Mouse (Mus musculus) gastrocnemius, adult 18-20 months (tissue): ENCODE data around the gene Gpc4. TPM values are rescaled to one million over a fixed set of nuclear protein-coding genes. Genes with fewer than 3 reads are reported as not detected.

Source experiments
- DNase-seq: peaks from one replicate; pipeline ENCODE4 v3.0.0; 2021; ENCODE audit warnings: low spot score
- total RNA-seq, 2 experiments: library from RNA; stranded (reverse); gene quantifications; 2 replicates each; pipeline ENCODE4 v1.2.3; 2021

Gene Gpc4
- total RNA-seq, 2 experiments from 2014 or later, result 38.6 to 46.2 TPM

DNA sequence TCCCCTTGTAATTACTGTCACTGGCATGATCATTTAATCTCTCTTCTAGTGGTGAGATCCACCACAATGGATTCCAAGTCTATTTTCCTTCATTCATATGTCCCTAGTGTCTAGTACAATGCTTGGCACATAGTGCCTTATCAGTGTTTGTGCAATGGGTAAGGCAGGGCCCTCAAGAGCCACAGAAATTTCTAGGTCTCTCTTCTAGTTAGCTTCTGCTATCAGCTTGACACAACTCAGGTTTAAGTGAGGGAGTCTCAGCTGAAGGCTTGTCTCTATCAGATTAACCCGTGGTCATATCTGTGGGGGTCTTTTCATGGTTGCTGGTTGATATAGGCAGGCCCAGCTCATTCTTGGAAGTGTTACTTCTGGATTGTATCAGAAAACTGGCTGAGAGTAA, 125.2 kb downstream of the Gpc4 start:
- no peak for DNase-seq

DNA sequence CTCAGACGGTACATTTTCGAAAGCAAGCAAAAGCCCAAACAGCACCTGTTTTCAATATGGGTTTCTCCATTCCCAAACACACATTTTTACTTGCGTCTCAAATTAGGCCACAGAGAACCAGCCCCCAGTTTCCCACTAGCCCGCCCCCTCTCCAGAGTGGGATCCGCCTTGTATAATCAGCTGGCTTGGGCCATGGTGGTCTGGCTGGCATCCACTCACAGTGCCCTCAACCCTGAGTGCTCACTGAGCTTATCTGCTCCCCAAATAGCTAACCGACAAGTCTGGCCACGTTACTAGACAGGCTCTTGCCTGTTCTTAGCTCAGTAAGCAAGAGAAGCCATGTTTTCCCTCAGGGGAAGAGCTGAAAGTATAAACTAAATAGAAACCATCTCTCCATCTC, 134.9 kb downstream of the Gpc4 start:
- no peak for DNase-seq

DNA sequence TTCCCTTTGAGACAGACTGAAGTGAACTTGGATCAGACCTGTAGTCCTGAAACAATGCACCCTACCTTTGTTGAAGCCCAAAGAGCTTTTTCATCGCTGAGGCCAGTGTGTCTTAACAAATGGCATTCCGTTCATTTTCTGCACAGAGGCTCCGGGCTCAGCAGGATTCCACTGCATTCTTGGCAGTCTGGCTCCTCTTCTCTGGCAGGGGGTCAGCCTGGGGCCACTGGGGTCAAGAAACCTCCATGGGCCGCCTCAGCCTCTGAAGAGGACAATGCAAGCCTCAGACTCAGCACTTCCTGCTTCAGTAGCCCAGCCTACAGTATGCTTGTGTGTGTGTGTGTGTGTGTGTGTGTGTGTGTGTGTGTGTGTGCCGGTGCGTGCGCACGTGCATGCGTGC, 147.4 kb downstream of the Gpc4 start:
- peak; percentile 18 for DNase-seq

Other genes starting within 250 kb of the Gpc4 start
- not detected for gene 1700080O16Rik, start 192.5 kb downstream of the Gpc4 start, total RNA-seq